Mouse (Mus musculus) retina, postnatal 1 day (tissue): ENCODE measurements around the gene Cyth1.

Source experiments
- DNase-seq: peaks from one replicate; pipeline ENCODE4 v3.0.0-alpha.2; 2012

Cyth1 gene

DNA sequence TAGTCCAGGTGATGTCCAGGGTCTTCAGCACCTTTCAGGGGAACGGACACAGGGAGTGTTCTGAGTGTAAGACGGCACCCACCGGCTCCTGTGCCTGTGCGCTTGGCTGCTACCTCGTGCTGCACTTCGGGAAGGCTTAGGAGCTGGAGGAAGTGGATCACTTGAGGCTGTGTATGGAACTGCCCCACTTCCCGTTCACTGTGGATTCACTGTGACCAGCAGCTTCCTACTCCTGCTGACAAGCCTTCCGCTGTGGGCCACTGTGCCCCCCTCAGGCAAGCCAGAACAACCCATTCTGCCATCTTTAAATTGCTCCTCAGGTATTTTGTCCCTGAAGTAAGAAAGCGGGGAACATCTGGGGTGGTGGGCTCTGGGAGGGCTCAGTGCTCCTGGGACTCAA, 153.4 kb downstream of the Cyth1 start:
- DNase-seq = no peak

DNA sequence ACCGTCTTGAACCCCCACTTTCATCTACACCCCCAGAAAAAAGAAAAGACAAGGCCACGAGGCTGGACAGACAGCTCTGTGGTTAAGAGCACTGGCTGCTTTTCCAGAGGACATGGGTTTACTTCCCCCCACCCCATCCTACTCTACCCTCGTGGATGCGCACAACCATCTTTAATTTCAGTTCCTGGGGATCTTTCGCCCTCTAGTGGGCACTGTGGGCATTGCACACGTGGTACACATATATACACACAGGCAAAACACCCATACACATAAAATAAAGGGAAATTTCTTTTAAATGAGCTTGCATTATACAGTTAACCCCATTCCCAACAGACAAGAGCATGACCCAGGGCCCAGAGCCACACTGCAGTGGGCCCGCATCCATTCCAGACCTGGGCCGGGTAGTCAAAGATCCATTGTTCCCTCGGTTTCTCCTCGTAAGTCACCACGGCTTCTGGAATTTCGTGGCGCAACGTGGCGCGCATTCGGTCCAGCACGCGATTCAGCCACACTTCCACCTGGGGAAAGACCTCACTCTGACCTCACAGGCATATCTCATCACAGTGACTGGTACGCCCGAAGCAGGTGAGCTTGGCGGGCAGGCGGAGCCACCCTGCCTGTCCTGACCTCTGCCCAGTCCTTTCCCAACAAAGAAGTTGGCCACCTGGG, 157.3 kb downstream of the Cyth1 start:
- DNase-seq = peak; percentile 42

DNA sequence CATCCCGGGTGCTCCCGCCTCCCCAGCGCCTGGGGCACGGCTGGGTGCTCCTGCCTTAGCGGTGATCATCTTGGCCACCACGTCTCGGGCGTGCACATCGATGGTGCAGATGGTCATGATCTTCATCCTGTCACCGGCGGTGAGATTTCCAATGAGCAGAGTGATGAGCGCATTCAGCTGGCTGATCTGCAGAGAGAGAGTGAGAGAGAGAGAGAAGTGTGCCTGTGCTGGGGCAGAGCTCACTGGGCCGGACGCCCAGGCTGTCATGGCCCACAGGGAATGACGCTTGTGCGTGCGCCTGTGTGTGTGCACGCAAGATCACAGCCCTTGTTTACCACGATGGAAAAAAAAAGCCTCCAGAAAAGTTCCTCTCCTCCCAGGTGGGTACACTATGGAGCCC, 159.5 kb downstream of the Cyth1 start:
- no peak for DNase-seq

DNA sequence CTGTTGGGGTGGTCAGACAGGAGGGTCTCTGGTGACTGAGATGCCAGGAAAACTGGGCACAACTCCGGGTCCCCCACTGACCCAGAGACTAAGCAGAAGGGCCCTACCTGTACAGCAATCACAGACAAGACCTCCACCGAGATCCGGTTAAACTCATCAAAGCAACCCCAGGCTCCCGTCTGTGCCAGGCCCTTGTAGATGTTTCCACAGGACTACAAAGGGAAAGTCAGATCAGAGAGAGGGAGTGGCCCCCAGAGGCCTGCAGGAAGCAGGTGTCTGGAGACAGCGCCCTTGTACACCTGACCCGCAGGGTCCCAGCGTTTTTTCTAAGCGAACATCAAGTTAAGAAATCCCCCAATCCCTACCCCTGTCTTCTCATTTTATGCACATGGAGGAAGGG, 162.4 kb downstream of the Cyth1 start:
- DNase-seq = no peak

DNA sequence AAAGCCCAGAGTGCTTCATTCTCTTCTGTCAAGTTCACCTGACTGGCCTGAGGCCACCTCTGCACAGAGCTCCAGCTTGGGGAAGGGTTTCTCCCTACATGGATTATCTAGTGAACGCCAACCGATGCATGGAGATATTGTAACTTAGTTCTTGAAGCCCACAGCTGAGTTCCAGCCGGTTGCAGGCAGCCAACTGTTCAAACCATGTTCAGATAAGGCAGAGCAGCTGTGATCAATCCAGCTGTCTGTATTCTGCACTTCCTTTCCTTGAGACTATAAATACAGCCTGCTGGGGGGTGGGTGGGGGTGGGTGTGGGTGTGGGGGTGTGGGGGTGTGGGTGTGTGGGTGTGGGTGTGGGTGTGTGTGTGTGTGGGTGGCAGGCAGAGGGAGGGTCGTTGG, 163.2 kb downstream of the Cyth1 start:
- DNase-seq = no peak

DNA sequence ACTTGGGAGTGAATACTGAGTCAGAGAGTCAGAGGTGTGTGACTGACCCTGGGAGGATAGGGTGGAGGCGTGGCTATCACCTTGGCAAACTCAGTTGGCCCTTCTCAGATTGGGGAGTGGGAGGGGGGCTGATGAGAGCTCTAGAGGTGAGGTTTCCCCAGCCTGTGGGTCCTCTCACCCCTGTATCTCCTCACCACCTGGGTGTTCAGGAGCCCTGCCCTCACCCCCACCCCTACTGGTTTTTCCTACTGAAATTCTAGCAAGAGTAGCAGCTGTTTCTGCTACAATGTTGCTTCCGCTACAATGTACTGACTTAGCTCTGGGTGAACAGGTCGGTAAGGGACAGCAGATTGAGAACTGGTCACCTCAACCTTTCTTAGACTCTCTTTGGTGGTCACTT, 164.1 kb downstream of the Cyth1 start:
- no peak for DNase-seq

DNA sequence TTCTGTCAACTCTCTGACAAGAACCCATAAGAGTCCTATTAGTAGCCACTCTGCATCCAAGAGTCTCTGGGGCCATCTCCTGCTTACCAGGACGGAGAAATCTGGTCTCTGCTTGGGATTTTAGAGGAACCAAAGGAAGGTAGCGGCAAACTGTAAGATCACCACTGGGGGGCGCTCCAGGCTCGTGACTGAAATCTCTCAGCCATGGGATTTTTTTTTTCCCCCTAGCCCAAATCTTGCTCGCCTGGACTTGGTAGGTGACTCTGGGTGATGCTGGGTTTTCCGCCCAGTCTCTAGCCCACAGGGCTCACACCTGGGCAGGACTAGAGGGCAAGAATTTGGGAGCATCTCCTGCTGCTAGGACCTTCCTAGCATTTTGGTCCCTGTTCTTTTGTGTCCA, 164.6 kb downstream of the Cyth1 start:
- peak; percentile 78 for DNase-seq

DNA sequence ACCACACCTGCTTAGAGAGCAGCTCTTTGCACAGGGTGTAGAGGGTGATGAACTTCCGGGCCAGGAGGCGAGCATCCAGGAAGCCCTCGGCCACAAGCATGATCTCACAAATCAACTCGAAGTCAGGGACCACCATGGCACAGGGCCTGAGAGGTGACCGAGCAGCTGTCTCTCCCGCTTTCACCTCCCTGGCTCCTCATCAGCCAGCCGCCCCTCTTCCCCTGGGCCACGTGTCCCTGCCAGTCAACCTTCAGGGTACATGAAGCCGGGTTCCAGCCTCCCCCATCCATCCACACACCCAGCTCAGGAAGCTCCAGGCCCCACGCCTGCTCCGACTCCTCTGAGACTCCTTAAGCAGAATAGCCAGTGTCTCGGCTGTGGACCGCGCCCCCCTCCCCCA, 166.1 kb downstream of the Cyth1 start:
- DNase-seq = no peak
